Mouse (Mus musculus): ENCODE data around the gene Tacc2.

DNA sequence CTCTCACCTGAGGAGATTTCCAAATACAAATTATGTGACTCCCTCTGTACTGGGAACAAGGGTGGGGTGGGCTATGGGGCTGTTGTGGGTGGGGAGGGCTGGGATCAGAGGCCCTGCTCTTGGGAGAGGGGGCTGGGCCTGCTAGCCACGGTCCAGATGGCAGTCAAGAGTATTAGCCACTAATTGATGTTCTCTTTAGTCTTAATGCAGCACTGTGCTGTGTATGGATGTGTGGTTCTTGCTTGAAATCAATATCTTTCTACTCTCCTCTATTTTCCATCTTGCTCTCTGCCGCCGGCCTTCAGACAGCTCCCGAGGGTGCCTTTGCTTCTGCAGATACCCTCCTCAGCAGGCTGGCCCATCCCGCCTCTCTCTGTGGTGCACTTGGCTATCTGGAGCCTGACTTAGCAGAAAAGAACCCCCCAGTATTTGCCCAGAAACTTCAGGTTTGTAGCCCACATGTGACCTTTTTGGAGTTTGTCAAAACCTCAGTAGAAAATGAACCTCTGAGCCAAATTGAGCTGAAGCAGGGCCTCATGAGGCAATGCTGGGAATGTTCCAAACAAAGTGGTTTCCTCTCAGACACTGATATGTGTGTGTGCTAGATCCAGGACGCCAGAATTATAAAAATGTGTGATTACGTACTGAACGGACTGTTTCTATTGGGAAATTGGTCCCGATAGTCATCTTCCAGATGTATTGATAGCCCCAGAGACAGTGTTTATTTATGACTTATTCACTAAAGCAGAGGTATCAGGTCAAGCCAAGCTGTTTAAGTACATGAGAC is 166.2 kb downstream of the Tacc2 start:
- TF ChIP-seq CTCF (IDR thresholded peaks at IDR 0.05; ENCODE audit: insufficient read depth, low read depth, low read length), result no peak
- TF ChIP-seq POLR2A (IDR thresholded peaks at IDR 0.05; ENCODE audit: insufficient read depth, low read depth, low read length), result no peak
